Mouse (Mus musculus) forebrain, embryonic 16.5 days (tissue): Measurements from ENCODE around the gene Car10. TPM values are rescaled to one million over a fixed set of nuclear protein-coding genes. Genes with fewer than 3 reads are reported as not detected.
"Not testable (repeated sequence)": the region's sequence is repeated elsewhere in the genome, so short reads cannot be mapped to it uniquely, and the experiment has no call there.

Experiments
- ATAC-seq: fragments of 200-750 bp; cut with Nextera tagmentation; 2 replicates; pipeline ENCODE4 v1.8.0; 2017; ENCODE audit warnings: mild to moderate bottlenecking, moderate library complexity
- H3K27ac ChIP-seq: fragments of 300-500 bp; sonication (generic); 2 replicates; pipeline ENCODE4 v1.5.1; 2014; ENCODE audit warnings: low read length, control low read depth
- H3K27me3 ChIP-seq: fragments of 300-500 bp; sonication (generic); replicated peaks from 2 replicates; pipeline ENCODE4 v1.6.1; 2014; ENCODE audit warnings: low read length; ENCODE audit not compliant: control insufficient read depth, insufficient read depth
- H3K36me3 ChIP-seq: fragments of 300-500 bp; sonication (generic); 2 replicates; pipeline ENCODE4 v1.6.1; 2014; ENCODE audit not compliant: control insufficient read depth, insufficient read depth
- H3K4me1 ChIP-seq: fragments of 300-500 bp; sonication (generic); replicated peaks from 2 replicates; pipeline ENCODE4 v1.6.1; 2014; ENCODE audit warnings: low read length; ENCODE audit not compliant: control insufficient read depth, insufficient read depth
- H3K4me2 ChIP-seq: fragments of 300-500 bp; sonication (generic); 2 replicates; pipeline ENCODE4 v1.6.1; 2014; ENCODE audit warnings: mild to moderate bottlenecking, low read length, control low read depth
- H3K4me3 ChIP-seq: fragments of 300-500 bp; sonication (generic); replicated peaks from 2 replicates; pipeline ENCODE4 v1.5.1; 2014; ENCODE audit warnings: mild to moderate bottlenecking, low read length, control low read depth
- H3K9ac ChIP-seq: fragments of 300-500 bp; sonication (generic); replicated peaks from 2 replicates; pipeline ENCODE4 v1.6.1; 2014; ENCODE audit warnings: low read depth, low read length, control low read depth
- H3K9me3 ChIP-seq: fragments of 300-500 bp; sonication (generic); 2 replicates; pipeline ENCODE4 v1.6.1; 2016; ENCODE audit warnings: low read length; ENCODE audit not compliant: control insufficient read depth
- WGBS: fragments of 180-500 bp; shearing (Covaris S2); extraction: QIAGEN DNeasy Blood & Tissue Kit; methylation state at CpG from one replicate; pipeline ENCODE4 v1.1.7; 2014; 5-methylcytosine and 5-hydroxymethylcytosine counted together
- polyA plus RNA-seq: library from polyadenylated mRNA; unstranded; fragments of >200 nt; fragmentation: Nextera tagmentation; extraction: Ambion mirVana; gene quantifications from 2 replicates; pipeline ENCODE4 v1.2.1, GENCODE M21; 2015

Gene Car10
- polyA plus RNA-seq, 1 experiment from 2014 or later, result 18.6 TPM

DNA sequence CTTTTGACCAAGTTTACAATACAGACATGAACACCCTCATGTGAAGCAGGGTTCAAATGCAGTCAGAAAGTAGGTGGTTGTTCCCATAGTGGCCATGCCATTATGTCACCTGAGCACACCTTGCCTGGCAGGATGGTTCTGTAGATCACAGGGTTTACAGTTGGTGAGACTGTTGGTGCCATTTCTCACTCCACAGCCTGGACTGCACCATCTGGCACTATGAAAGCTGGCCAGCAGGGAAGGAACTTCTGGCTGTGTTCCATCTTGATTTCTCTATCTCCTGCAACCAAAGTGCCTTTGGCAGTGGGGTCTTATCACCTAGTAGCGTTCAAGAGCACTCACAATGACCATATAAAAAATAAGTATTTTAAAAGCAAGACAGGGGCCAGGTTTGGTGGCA, 303.3 kb downstream of the Car10 start:
- not testable (repeated sequence) for H3K9me3 ChIP-seq, H3K27me3 ChIP-seq, H3K4me3 ChIP-seq, H3K4me1 ChIP-seq, ATAC-seq, H3K9ac ChIP-seq, H3K36me3 ChIP-seq, H3K27ac ChIP-seq, H3K4me2 ChIP-seq
- WGBS, result 74% methylated on average over 1 of the region's 1 CpGs

DNA sequence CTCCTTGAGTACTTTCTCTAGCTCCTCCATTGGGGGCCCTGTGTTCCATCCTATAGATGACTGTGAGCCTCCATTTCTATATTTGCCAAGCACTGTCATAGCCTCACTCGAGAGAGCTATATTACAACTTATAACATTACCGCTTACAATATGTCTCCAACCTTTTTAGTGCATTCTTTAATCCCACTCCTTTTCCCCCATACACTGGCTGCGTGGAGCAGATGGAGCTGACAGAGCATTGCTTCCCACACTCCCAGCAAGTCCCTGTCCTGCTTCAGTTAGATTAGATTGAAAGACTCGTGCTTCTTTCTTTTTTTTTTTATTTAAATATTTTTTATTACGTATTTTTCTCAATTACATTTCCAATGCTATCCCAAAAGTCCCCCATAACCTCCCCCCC, 310.2 kb downstream of the Car10 start:
- no peak for ATAC-seq
- no peaks in the 10 kb centered on the region for H3K27me3 ChIP-seq
- no peak overlapping the region for H3K4me3 ChIP-seq
- H3K9ac ChIP-seq, result no peak overlapping the region
- no peak overlapping the region for H3K4me2 ChIP-seq
- H3K36me3 ChIP-seq, result no peaks in the 10 kb centered on the region
- 94% methylated on average over 5 of the region's 5 CpGs for WGBS
- no peak overlapping the region for H3K27ac ChIP-seq
- H3K4me1 ChIP-seq, result no peaks in the 10 kb centered on the region
- H3K9me3 ChIP-seq, result no peaks in the 10 kb centered on the region

DNA sequence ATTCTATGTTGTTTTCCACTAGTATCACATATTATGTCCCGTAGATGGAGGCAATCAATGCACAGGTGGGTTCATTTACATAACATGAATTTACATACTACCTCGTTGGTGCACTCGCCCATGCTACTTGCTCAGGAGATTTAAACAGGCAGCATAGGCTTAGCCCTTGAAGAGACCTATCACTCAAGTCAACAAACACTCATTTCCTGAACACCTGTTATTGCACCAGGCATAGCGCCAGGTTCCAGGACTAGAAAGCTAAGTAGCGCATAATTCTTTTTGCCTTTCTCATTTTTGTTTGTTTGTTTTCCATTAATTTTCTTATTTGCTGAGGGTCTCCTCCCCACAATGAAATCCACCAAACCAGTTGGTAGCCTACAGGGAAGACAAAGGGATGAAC, 333.7 kb downstream of the Car10 start:
- no peaks in the 10 kb centered on the region for H3K27me3 ChIP-seq
- H3K4me3 ChIP-seq, result no peak overlapping the region
- H3K9ac ChIP-seq, result no peak overlapping the region
- WGBS, result 80% methylated on average over 5 of the region's 5 CpGs
- no peaks in the 10 kb centered on the region for H3K4me1 ChIP-seq
- ATAC-seq, result no peak
- no peak overlapping the region for H3K27ac ChIP-seq
- H3K9me3 ChIP-seq, result no peaks in the 10 kb centered on the region
- no peaks in the 10 kb centered on the region for H3K36me3 ChIP-seq
- no peak overlapping the region for H3K4me2 ChIP-seq

DNA sequence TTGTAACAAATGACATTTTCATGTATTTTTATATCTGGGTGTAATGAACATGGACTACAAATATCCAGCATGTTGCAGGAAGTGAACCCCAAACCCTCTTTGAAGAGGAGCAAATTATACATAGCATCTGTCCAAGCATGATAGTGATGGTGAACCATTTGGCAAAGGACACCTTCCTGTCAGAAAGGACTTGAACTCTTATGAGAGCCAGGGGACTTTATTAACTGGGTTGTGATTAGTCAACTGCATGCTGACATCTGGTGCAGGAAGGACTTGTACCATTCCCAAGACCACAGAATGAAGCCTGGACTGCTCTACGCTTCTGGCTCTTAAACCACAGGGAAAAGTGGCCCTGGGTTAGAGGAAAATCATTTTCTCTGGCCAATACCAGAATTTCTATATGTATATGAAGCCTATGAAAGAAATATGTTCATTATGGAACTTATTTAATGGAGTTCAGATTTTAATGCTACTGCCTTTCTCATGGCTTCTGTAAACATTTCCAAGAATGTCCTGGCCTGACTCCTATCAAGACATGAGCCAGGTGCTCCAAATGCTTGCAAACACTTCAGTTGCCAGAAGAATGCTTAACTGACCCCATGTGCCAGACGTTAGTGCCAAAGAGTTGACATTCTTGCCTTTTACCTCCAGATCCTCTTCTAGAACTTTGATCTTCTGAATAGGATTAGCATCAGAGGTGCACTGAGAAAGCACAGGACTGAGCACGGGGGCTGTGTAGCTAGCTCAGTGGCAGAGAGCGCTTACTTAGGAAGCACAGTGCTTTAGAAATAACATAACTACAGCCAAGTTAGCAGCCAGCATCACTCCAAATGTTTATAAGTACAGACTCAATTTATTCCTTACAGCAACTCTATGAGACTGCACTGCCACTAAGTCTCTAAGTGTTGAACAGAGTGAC, 337.4 kb downstream of the Car10 start:
- no peak for ATAC-seq

DNA sequence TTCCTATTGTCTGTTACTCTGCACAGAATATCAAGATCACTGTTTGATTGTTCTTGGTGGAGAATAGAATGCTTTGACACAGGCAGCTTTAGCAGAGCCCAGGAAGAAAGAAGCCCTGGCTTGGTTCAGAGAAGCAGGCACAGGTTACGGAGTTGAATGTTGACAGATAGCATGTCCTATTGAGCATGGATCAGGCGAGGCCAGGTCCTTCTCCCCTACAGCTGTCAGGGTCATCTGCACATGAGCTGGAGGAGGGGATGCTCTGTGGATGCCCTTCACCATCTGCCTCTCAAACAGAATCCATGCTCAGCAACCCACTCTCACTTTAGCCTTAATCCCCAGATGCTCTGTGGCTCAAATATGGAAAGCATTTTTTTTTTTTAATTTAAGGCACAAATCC, 339.1 kb downstream of the Car10 start:
- Histone ChIP-seq H3K36me3 (no peaks in the 10 kb centered on the region), H3K27ac (no peak overlapping the region), H3K4me2 (no peak overlapping the region), H3K9ac (no peak overlapping the region), H3K27me3 (no peaks in the 10 kb centered on the region), H3K4me3 (no peak overlapping the region), H3K4me1 (no peaks in the 10 kb centered on the region), H3K9me3 (no peaks in the 10 kb centered on the region)
- 72% methylated on average over 2 of the region's 2 CpGs for WGBS
- no peak for ATAC-seq

More for the DNA sequence above, 337.4 kb downstream of the Car10 start:
- no peak overlapping the region for H3K9ac ChIP-seq
- H3K27ac ChIP-seq, result no peak overlapping the region
- no peak overlapping the region for H3K4me3 ChIP-seq
- no peaks in the 10 kb centered on the region for H3K36me3 ChIP-seq
- H3K27me3 ChIP-seq, result no peaks in the 10 kb centered on the region
- WGBS, result 55% methylated on average over 4 of the region's 4 CpGs
- no peak overlapping the region for H3K4me2 ChIP-seq
- no peaks in the 10 kb centered on the region for H3K4me1 ChIP-seq
- no peaks in the 10 kb centered on the region for H3K9me3 ChIP-seq

DNA sequence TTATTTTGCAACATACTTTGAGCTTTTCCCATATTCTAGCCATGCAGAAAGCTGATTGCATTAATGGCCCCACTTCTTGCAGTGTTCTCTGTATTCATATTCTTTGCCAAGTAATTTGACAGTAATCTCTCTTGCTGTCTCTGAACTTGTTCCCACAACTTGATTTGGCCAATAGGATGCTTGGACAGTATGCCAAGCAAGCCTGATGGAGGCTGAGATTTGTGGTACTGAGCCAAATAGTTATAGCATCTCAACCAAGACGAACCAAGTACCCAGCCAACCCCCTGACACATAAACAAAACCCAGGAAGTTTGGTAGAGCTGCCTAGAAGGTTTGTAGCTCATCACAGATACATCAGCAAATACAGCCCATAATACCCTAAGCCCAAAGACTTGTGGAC, 342.6 kb downstream of the Car10 start:
- Histone ChIP-seq H3K9me3 (no peaks in the 10 kb centered on the region), H3K27me3 (no peaks in the 10 kb centered on the region), H3K4me2 (no peak overlapping the region)

DNA sequence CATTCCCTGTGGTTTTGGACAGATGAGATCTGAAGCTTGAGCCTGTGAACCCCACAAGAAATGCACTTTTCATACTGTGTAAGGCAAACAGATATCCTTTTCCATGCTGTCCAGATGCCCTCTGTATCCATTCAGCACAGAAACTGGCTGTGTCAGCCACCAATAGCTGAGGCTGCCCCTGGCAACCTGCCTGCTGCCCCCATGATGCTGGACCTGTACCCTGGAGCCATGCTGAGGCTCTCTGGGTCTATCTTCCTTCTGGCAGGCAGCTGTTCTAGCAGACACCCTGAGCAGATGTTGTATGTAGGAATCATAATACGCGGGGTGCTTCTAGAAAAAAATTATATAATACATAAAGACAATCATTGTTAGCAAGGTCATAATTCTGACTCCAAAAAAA, 345.9 kb downstream of the Car10 start:
- Histone ChIP-seq H3K36me3 (no peaks in the 10 kb centered on the region), H3K4me2 (no peak overlapping the region), H3K9ac (no peak overlapping the region), H3K27me3 (no peaks in the 10 kb centered on the region), H3K4me3 (no peak overlapping the region), H3K9me3 (no peaks in the 10 kb centered on the region), H3K4me1 (no peaks in the 10 kb centered on the region), H3K27ac (no peak overlapping the region)
- no peak for ATAC-seq
- WGBS, result 92% methylated on average over 2 of the region's 2 CpGs

More for the DNA sequence above, 342.6 kb downstream of the Car10 start:
- Histone ChIP-seq H3K9ac (no peak overlapping the region), H3K27ac (no peak overlapping the region), H3K4me1 (no peaks in the 10 kb centered on the region), H3K36me3 (no peaks in the 10 kb centered on the region), H3K4me3 (no peak overlapping the region)
- 48% methylated on average over 1 of the region's 1 CpGs for WGBS
- no peak for ATAC-seq

DNA sequence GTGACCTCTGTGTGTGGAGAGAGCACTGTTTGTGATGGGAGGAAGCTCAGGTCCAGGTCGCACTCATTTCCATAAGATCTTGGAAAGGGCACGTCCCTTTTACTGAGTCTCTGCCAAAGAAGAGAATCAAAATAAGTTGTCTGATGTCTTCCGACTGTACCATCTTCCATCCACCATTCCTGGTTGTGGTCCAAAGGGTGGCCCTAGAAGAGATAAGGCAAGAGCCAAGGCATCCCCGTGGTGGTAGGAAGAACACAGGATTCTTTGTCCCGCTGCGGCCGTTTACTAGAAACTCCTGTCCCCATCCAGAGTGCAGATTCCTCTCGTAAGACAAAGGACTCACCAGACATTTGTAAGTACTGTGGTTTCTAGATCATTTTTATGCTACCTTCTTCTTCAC, 346.9 kb downstream of the Car10 start:
- H3K9ac ChIP-seq, result no peak overlapping the region
- H3K9me3 ChIP-seq, result no peaks in the 10 kb centered on the region
- no peak overlapping the region for H3K4me3 ChIP-seq
- H3K4me2 ChIP-seq, result no peak overlapping the region
- no peak overlapping the region for H3K27ac ChIP-seq
- no peaks in the 10 kb centered on the region for H3K36me3 ChIP-seq
- WGBS, result 80% methylated on average over 8 of the region's 8 CpGs
- H3K4me1 ChIP-seq, result no peaks in the 10 kb centered on the region
- no peak for ATAC-seq
- no peaks in the 10 kb centered on the region for H3K27me3 ChIP-seq

DNA sequence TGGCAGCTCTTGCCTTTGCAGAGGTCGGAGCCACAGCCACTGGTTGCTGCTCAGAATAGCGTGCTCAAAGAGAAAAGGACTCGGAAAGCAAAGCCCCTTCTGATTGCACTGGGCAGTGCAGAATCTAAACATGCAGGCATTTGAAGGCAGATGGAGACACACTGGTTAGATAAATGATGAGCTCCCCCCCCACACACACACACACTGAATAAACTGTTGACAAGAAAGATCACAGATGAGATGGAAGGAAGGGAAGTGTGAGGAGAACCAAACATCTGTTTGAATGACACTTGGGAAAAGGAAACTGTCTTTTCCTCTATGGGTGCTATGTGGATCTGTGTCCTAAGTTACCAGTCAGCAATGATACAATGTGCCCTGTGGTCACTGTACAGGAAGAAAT, 349.7 kb downstream of the Car10 start:
- Histone ChIP-seq H3K4me2 (no peak overlapping the region), H3K36me3 (no peaks in the 10 kb centered on the region), H3K9me3 (no peaks in the 10 kb centered on the region), H3K27me3 (no peaks in the 10 kb centered on the region), H3K9ac (no peak overlapping the region), H3K4me3 (no peak overlapping the region), H3K4me1 (no peaks in the 10 kb centered on the region), H3K27ac (no peak overlapping the region)
- WGBS, result 58% methylated on average over 3 of the region's 3 CpGs
- ATAC-seq, result no peak
